Mouse (Mus musculus): ENCODE data around the gene Scgb1b20. TPM values are rescaled to one million over a fixed set of nuclear protein-coding genes. Genes with fewer than 3 reads are reported as not detected.
"Not testable (repeated sequence)": the region's sequence is repeated elsewhere in the genome, so short reads cannot be mapped to it uniquely, and the experiment has no call there.

Scgb1b20 gene
- polyA plus RNA-seq (2015; fragmentation: Nextera tagmentation; extraction: Ambion mirVana) = not detected in 2 replicates

- not testable (repeated sequence) for H3K27me3 ChIP-seq; H3K4me1 ChIP-seq; H3K36me3 ChIP-seq; H3K9ac ChIP-seq; H3K9me3 ChIP-seq; ATAC-seq (ENCODE audit: insufficient number of reproducible peaks, low FRiP score, low TSS enrichment, low read depth); H3K27ac ChIP-seq; H3K4me3 ChIP-seq; H3K4me2 ChIP-seq
- WGBS = 75% methylated on average over 4 of the region's 4 CpGs
These were observed at the start of gene Scgb1b20 for GRCm38 (mm10) chr7:33372934-33373333. Gene Scgb1b20 (plus strand): TSS chr7:33373234.

DNA sequence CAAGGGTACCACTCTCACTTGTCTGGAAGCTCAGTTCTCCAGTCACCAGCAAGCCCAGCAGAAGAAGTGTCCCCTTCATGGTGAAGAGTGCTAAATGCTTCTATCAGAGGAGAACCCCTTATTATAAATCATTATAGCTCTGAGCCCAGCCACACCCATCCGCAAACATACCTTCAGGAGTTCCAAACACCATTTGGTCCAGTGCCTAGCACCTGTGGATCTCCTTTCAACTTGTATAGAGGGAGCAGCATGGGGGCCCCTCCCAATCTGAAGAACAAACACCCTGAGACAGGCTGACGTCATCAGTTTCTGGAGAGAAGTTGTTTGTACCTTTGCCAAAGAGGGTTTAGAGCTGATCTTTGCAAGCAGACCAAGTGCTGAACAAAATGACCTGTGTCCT, 6.8 kb upstream of the Scgb1b20 start, which contains the start of gene Scgb2b20:
Gene Scgb2b20 (minus strand): TSS at position 101 of the 400 bp plus-strand sequence.
- not testable (repeated sequence) for H3K36me3 ChIP-seq; H3K27ac ChIP-seq; H3K9ac ChIP-seq; H3K4me2 ChIP-seq; H3K27me3 ChIP-seq; ATAC-seq (ENCODE audit: insufficient number of reproducible peaks, low FRiP score, low TSS enrichment, low read depth); H3K4me1 ChIP-seq; H3K4me3 ChIP-seq; H3K9me3 ChIP-seq
- WGBS = 79% methylated on average over 2 of the region's 2 CpGs

DNA sequence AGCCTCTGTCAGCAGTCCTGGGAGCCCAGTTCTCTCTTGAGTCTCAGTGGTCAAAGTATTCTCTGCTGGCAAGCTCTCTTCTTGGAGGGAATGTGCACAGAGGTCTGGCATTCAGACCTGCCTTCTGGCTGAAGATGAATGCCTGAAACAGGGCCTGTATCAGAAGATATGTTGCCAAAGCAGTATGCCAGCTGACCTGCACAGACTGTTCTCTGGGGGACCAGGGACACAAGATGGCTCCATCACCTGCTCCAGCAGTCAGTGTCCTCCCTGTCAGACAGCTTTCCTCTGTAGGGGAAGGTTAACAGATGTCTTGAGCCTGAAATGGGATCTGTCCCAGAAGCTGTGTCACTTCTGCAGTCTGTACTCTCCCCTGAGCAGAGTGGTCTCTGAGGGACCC, 26.7 kb downstream of the Scgb1b20 start:
- H3K4me3 ChIP-seq; H3K27me3 ChIP-seq; H3K4me1 ChIP-seq; ATAC-seq (ENCODE audit: insufficient number of reproducible peaks, low FRiP score, low TSS enrichment, low read depth); H3K9me3 ChIP-seq; H3K36me3 ChIP-seq; H3K4me2 ChIP-seq; H3K9ac ChIP-seq; H3K27ac ChIP-seq: not testable (repeated sequence)

DNA sequence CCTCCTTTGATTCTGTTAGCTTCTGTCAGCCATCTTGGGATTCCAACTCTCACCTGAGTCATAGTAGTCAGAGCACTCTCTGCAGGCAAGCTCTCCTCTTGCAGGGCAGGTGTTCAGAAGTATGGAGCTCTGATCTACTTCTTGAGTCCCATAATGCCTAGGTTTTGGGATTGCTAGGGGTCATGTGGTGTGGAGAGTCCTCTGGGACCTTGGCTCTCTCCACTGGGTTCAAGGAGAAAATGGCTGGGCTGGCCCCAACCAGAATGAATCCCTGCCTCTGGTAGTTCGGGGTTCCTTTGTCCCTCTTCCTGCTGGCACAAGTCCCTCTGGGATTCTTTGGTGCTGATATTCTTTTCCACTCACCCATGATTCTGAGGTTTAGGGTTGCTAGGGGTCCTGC, 28.6 kb downstream of the Scgb1b20 start:
- Histone ChIP-seq H3K36me3 (no peaks in the 10 kb centered on the region), H3K4me3 (no peak overlapping the region), H3K9me3 (peaks cover 4% of the 10 kb centered on the region; the same call in 1 of the 2 replicates), H3K27ac (no peak overlapping the region), H3K27me3 (no peaks in the 10 kb centered on the region), H3K4me1 (no peaks in the 10 kb centered on the region), H3K4me2 (no peak overlapping the region), H3K9ac (no peak overlapping the region)
- ATAC-seq (ENCODE audit: insufficient number of reproducible peaks, low FRiP score, low TSS enrichment, low read depth) = no peak
- 81% methylated on average over 1 of the region's 1 CpGs for whole genome bisulfite sequencing

GRCm38 (mm10) chr7:33409681-33410080, 36.6 kb downstream of the Scgb1b20 start:
- H3K27ac ChIP-seq; H3K27me3 ChIP-seq; H3K9me3 ChIP-seq; H3K4me2 ChIP-seq; H3K9ac ChIP-seq; H3K4me3 ChIP-seq; H3K36me3 ChIP-seq; ATAC-seq (ENCODE audit: insufficient number of reproducible peaks, low FRiP score, low TSS enrichment, low read depth); H3K4me1 ChIP-seq: not testable (repeated sequence)
- 60% methylated on average over 1 of the region's 1 CpGs for WGBS

Other genes starting within 250 kb of the Scgb1b20 start
- not detected in 2 replicates for gene Scgb2b18, start 199.4 kb upstream of the Scgb1b20 start, polyA plus RNA-seq (2015; fragmentation: Nextera tagmentation; extraction: Ambion mirVana)
- gene Scgb1b18, start 187.7 kb upstream of the Scgb1b20 start, polyA plus RNA-seq (2015; fragmentation: Nextera tagmentation; extraction: Ambion mirVana) = not detected in 2 replicates
- gene Scgb2b19, start 92.9 kb upstream of the Scgb1b20 start, polyA plus RNA-seq (2015; fragmentation: Nextera tagmentation; extraction: Ambion mirVana) = not detected in 2 replicates
- not detected in 2 replicates for gene Scgb1b19, start 85.9 kb upstream of the Scgb1b20 start, polyA plus RNA-seq (2015; fragmentation: Nextera tagmentation; extraction: Ambion mirVana)
- not detected in 2 replicates for gene Scgb2b20, start 6.9 kb upstream of the Scgb1b20 start, polyA plus RNA-seq (2015; fragmentation: Nextera tagmentation; extraction: Ambion mirVana)
- not detected in 2 replicates for gene Scgb2b21, start 147.2 kb downstream of the Scgb1b20 start, polyA plus RNA-seq (2015; fragmentation: Nextera tagmentation; extraction: Ambion mirVana)

Measured in limb, embryonic 15.5 days (tissue).